Mouse (Mus musculus): ENCODE measurements around the gene Csnk2b. TPM values are rescaled to one million over a fixed set of nuclear protein-coding genes. Genes with fewer than 3 reads are reported as not detected.
"Not testable (repeated sequence)": the region's sequence is repeated elsewhere in the genome, so short reads cannot be mapped to it uniquely, and the experiment has no call there.

The Csnk2b gene
- polyA plus RNA-seq, 1 experiment: 297 TPM

- WGBS: 32% methylated on average over 6 of the region's 6 CpGs
- H3K4me1 ChIP-seq (ENCODE audit: control insufficient read depth, insufficient read depth, low read length): peaks cover 16% of the 10 kb centered on the region
- H3K4me3 ChIP-seq (replicated peaks; ENCODE audit: extremely low read depth, low read depth, low read length): peak overlapping the region; percentile 26
- TF ChIP-seq CTCF (IDR thresholded peaks at IDR 0.05; ENCODE audit: insufficient read depth, low read length) (no peak), POLR2A (IDR thresholded peaks at IDR 0.05; ENCODE audit: borderline replicate concordance, extremely low read depth, low read depth, low read length) (no peak)
- no peak for DNase-seq
These were observed 3.7 kb upstream of the Csnk2b start for GRCm38 (mm10) chr17:35125578-35125977.

DNA sequence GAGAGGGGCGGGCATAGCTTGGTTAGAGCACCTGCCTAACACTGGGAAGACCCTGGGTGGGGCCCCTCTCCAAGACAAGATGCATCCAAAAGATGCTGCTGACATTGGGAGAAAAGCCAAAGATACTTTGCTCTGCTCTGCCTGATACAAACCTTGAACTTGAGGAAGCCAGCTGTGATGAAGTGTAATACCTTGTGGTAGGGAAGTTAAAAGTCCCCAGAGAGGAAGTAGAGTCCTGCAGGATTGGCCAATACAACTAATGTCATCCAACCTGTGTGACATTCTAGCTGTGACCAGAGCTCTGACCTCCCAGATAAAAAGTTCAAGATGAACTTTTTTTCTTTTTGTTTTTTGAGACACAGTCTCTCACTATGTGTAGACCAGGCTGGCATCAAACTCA, 3.2 kb upstream of the Csnk2b start:
- Histone ChIP-seq H3K4me3 (replicated peaks; ENCODE audit: extremely low read depth, low read depth, low read length) (no peak overlapping the region), H3K4me1 (ENCODE audit: control insufficient read depth, insufficient read depth, low read length) (peaks cover 19% of the 10 kb centered on the region)
- 93% methylated on average over 1 of the region's 1 CpGs for WGBS
- DNase-seq: no peak
- TF ChIP-seq CTCF (IDR thresholded peaks at IDR 0.05; ENCODE audit: insufficient read depth, low read length) (no peak), POLR2A (IDR thresholded peaks at IDR 0.05; ENCODE audit: borderline replicate concordance, extremely low read depth, low read depth, low read length) (no peak)

- H3K4me3 ChIP-seq (replicated peaks; ENCODE audit: extremely low read depth, low read depth, low read length); DNase-seq: not testable (repeated sequence)
- WGBS: 88% methylated on average over 12 of the region's 12 CpGs
- H3K4me1 ChIP-seq (ENCODE audit: control insufficient read depth, insufficient read depth, low read length): peaks cover 20% of the 10 kb centered on the region
These were observed 2.5 kb upstream of the Csnk2b start for GRCm38 (mm10) chr17:35124261-35124896.

DNA sequence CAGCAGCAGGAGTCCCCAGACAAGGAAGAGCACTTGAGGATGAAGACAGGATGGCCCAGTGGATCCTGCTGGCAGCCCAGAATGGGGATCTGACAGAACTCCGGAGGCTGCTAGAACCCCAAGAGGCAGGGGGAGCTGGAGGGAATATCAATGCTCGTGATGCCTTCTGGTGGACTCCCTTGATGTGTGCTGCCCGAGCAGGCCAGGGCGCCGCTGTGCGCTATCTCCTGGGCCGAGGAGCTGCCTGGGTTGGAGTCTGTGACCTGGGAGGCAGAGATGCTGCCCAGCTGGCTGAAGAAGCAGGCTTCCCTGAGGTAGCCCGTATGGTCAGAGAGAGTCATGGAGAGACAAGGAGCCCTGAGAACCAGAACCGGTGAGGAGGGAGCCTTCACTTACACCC, 1.4 kb upstream of the Csnk2b start:
- not testable (repeated sequence) for DNase-seq; H3K4me3 ChIP-seq (replicated peaks; ENCODE audit: extremely low read depth, low read depth, low read length)
- whole genome bisulfite sequencing: 91% methylated on average over 9 of the region's 9 CpGs
- peaks cover 20% of the 10 kb centered on the region for H3K4me1 ChIP-seq (ENCODE audit: control insufficient read depth, insufficient read depth, low read length)

- Histone ChIP-seq H3K4me3 (replicated peaks; ENCODE audit: extremely low read depth, low read depth, low read length) (peak within 1 kb of the TSS; percentile 95), H3K4me1 (ENCODE audit: control insufficient read depth, insufficient read depth, low read length) (peaks cover 9% of the 10 kb centered on the region)
- DNase-seq: peak; percentile 97
- WGBS: under 1% methylated on average over 50 of the region's 50 CpGs
- TF ChIP-seq POLR2A (IDR thresholded peaks at IDR 0.05; ENCODE audit: borderline replicate concordance, extremely low read depth, low read depth, low read length) (peak; percentile 81), CTCF (IDR thresholded peaks at IDR 0.05; ENCODE audit: insufficient read depth, low read length) (no peak)
These were observed 582 bp downstream of the Csnk2b start, which contains the start of gene Gpank1 for GRCm38 (mm10) chr17:35121143-35121799. TSS of gene Gpank1 (plus strand) at chr17:35121455.

- Histone ChIP-seq H3K4me3 (replicated peaks; ENCODE audit: extremely low read depth, low read depth, low read length) (peak overlapping the region; percentile 87), H3K4me1 (ENCODE audit: control insufficient read depth, insufficient read depth, low read length) (peaks cover 9% of the 10 kb centered on the region)
- under 1% methylated on average over 33 of the region's 33 CpGs for WGBS
- no peak for TF ChIP-seq CTCF (IDR thresholded peaks at IDR 0.05; ENCODE audit: insufficient read depth, low read length)
- no peak for TF ChIP-seq POLR2A (IDR thresholded peaks at IDR 0.05; ENCODE audit: borderline replicate concordance, extremely low read depth, low read depth, low read length)
- DNase-seq: no peak
These were observed 1.1 kb downstream of the Csnk2b start for GRCm38 (mm10) chr17:35120745-35121142.

DNA sequence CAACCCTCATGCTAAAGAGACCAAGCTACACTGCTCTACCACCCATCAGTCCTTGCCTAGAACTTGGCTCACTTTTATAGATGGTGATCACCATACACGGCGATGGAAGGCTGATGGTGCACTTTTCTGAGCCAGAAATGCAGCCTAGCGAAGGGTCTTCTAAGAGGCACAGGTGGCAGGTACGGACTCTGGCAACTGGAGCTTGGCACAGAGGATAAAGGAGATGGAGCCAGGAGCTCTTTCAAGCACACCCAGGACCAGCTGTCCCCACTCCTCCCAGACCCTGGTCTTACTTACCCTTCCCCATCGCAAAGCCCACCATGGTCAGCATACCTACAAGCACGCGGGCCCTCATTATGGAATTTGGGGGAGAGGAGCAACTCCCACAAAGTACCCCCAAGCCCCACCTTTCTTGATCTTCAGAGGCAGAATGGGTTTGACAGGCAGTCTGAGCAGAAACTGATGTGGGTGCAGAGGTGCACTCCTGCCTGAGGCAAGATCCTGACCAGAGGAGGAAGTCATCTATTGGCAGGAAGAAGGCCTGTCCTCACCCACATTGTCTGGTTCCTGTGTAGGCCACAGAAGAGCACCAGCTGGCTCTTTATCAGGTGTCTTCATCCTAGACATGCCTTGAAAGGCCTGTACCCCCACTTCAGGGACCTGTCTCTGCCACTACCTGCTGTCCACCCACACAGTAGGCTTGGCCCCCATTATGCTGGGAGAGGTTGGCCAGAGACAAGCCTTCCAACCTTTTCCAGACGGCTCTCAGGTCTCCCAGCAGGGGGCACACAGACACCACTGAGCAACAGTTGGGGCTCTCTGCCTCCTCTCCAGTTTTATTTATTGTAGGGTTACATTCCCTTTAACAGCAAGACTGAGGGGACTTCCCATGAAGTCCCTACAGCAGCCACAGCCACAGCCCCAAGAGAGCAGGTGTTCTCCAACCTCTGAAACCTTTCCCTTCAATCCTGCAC, 6.5 kb downstream of the Csnk2b start, which contains the start of gene Ly6g5b:
Gene Ly6g5b, minus strand, starts transcription at position 383 of the 974 bp plus-strand sequence.
- Histone ChIP-seq H3K4me3 (replicated peaks; ENCODE audit: extremely low read depth, low read depth, low read length) (no peak within 1 kb of the TSS), H3K4me1 (ENCODE audit: control insufficient read depth, insufficient read depth, low read length) (peaks cover 3% of the 10 kb centered on the region; the same call in 1 of the 2 replicates)
- peak; percentile 44 for TF ChIP-seq CTCF (IDR thresholded peaks at IDR 0.05; ENCODE audit: insufficient read depth, low read length)
- no peak for TF ChIP-seq POLR2A (IDR thresholded peaks at IDR 0.05; ENCODE audit: borderline replicate concordance, extremely low read depth, low read depth, low read length)
- DNase-seq: no peak
- 81% methylated on average over 8 of the region's 8 CpGs for WGBS

DNA sequence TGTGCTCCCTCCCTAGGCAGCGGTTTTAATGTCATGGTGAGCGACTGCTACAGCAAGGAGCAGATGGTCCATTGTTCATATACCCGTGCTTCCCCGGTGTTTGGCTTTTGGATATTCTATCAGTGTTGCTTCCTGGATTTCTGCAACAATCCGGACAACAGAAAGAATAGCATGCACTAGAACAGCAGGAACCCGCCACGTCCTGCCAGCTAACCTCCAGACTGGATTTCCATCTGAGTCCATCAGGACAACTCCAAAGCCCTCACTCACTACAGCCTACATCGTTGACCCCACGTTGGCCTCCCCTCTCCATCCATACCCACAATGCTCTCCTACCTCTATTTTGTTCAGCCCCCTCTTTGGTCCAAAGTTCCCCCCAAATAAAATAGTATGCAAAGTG, 10.1 kb downstream of the Csnk2b start:
- Histone ChIP-seq H3K4me1 (ENCODE audit: control insufficient read depth, insufficient read depth, low read length) (no peaks in the 10 kb centered on the region), H3K4me3 (replicated peaks; ENCODE audit: extremely low read depth, low read depth, low read length) (peak overlapping the region; percentile 36)
- 50% methylated on average over 9 of the region's 9 CpGs for WGBS
- TF ChIP-seq POLR2A (IDR thresholded peaks at IDR 0.05; ENCODE audit: borderline replicate concordance, extremely low read depth, low read depth, low read length): no peak
- no peak for TF ChIP-seq CTCF (IDR thresholded peaks at IDR 0.05; ENCODE audit: insufficient read depth, low read length)
- DNase-seq: no peak

GRCm38 (mm10) chr17:35108097-35108496, 13.8 kb downstream of the Csnk2b start, which contains the start of gene Ly6g5c:
TSS of gene Ly6g5c (plus strand) at chr17:35108279.
- TF ChIP-seq CTCF (IDR thresholded peaks at IDR 0.05; ENCODE audit: insufficient read depth, low read length) (no peak), POLR2A (IDR thresholded peaks at IDR 0.05; ENCODE audit: borderline replicate concordance, extremely low read depth, low read depth, low read length) (no peak)
- no peak for DNase-seq
- 87% methylated on average over 6 of the region's 6 CpGs for WGBS
- no peak within 1 kb of the TSS for H3K4me3 ChIP-seq (replicated peaks; ENCODE audit: extremely low read depth, low read depth, low read length)
- no peaks in the 10 kb centered on the region for H3K4me1 ChIP-seq (ENCODE audit: control insufficient read depth, insufficient read depth, low read length)

Data from lung, adult 2 months (tissue).